Mouse (Mus musculus) layer of hippocampus, adult 9-10 months (tissue): ENCODE measurements around the gene Gm20388.
"Not testable (repeated sequence)": the region's sequence is repeated elsewhere in the genome, so short reads cannot be mapped to it uniquely, and the experiment has no call there.

Source experiments
- DNase-seq: peaks from one replicate; pipeline ENCODE4 v3.0.0; 2022; ENCODE audit warnings: low spot score

Gene Gm20388

DNA sequence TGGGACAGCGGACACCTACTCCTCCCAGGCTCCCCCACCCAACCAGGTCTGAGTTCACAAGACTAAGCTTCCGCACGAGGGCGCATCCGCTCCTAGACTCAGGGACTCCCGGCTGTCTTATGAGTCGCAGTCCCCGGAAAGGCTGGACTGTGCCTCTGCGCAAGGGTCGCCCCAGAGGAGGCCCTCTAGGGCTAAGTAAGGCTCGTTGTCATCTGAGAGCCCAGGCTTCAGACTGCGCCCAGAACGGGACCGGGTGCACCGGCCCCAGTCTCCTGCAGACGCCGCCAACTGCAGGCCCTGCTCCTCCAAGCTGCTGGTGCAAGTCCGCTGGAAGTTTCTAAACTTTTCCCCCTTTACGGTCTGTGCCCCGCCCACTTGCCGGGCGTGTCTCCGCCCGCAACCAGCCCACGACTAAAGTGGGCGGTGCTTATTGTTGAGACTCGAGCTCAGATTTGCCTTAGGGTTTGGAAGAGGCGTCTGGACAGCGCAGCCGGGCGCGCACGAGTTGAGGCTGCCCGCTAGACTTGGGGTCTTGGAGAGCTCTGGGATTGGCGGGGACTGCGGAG lies 1214.8 kb downstream of the Gm20388 start:
- DNase-seq = no peak

DNA sequence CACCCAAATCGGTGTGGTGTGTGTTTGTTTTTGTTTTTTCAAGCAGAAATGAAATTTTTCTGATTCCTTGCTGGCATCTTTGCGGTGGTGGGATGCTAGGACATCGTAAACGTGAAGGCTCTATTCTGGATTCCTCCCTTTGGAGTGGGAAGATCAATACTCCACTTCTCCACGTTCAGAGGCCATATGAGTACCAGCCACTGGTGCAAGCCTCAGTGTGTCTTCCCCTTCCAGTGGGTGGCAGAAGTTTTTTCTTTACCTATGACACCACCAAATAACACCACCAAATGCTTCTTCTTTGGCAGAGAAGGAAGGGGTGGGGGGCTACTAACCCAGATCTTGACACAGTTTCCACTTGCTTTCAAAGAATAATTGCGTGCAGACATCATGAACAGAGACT lies 1215.5 kb downstream of the Gm20388 start:
- no peak for DNase-seq

DNA sequence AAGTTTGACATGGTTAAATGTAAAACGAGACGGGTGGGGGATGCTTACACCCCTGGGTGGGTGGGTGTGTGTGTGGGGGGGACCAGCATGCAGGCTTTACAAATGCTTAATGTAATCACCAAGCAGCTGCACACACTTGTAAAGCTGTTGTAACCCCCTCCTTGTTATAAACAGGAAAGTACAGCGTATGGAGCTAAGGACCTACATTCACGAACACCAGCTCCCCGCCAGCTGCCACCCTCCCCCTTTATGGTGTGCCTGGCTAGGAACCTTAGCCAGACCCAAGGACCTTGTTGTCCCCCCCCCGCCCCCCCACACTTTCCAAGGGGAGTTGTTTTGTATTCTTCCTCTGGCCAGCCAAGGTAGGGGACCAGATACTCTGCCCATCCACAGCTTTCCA lies 1216.1 kb downstream of the Gm20388 start:
- no peak for DNase-seq

DNA sequence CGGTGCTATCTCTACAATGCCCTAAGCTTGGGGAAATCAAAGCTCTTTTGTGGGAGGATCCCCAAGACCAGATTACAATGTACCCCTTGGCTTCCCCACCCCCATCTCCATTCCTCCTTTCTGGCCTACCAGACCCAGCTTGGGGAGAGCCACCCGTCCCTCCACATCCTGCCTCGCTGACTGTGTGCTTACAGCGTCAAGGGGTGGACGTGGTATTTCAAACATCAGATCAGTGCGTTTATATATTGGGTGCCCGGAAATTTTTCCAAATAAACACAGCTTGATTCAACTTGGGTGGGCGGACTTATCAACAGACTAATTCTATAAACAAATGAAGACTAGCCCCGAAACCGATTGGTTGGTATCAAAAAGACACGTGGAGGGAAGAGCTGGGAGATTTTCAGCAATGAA lies 1216.7 kb downstream of the Gm20388 start:
- no peak for DNase-seq

DNA sequence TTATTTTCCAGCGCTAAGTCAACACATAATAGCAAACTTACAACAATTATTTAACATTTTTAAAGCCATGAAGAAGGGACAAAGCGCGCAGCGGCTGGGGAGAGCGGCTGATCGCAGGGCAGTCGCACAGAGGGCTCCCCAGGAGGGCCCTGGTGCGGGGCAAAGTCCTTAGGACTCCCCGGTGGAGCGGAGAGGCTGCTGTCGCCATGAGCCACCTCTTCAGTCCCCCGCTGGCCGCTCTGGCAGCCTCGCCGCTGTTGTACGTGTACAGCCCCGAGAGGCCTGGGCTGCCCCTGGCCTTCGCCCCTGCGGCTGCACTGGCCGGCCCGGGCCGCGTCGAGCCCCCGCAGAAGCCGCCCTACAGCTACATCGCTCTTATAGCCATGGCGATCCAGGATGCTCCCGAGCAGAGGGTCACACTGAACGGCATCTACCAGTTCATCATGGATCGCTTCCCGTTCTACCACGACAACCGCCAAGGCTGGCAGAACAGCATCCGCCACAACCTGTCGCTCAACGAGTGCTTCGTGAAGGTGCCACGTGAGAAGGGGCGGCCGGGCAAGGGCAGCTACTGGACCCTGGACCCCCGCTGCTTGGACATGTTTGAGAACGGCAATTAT lies 1217.2 kb downstream of the Gm20388 start, which contains the start of gene Foxl1:
Foxl1 (plus strand) TSS at position 185 of the 620 bp plus-strand sequence.
- no peak for DNase-seq

DNA sequence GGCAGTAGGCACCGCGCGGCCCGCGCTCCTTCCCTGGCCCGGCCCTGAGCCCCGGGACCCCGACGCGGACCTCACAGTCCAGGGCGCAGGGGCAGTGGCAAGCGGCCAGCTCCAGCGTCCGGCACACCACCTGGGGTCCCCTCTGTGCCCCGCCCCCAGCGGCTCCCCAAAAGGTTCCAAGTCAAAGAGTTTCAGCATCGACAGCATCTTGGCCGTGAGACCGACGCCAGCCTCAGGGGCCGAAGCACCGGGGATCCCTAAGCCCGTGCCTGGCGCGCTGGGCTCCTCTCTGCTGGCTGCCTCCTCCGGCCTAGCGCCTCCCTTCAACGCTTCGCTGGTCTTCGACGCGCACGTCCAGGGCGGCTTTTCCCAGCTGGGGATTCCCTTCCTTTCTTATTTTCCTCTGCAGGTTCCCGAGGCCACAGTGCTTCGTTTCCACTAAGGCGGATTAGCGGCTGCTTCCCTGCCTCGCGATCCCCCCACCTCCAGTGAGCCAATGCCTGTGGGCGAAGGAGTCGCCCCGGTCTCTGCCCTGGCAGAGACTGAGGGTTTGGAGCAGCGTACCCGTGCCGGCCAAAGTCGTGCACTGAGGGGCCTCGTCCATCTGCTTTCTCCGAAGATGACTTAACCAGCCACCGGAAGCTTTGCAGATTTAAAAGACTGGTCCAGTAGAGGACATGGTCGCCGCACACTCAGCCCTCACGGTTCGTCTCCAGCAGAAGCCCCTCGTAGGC lies 1218.1 kb downstream of the Gm20388 start:
- no peak for DNase-seq

DNA sequence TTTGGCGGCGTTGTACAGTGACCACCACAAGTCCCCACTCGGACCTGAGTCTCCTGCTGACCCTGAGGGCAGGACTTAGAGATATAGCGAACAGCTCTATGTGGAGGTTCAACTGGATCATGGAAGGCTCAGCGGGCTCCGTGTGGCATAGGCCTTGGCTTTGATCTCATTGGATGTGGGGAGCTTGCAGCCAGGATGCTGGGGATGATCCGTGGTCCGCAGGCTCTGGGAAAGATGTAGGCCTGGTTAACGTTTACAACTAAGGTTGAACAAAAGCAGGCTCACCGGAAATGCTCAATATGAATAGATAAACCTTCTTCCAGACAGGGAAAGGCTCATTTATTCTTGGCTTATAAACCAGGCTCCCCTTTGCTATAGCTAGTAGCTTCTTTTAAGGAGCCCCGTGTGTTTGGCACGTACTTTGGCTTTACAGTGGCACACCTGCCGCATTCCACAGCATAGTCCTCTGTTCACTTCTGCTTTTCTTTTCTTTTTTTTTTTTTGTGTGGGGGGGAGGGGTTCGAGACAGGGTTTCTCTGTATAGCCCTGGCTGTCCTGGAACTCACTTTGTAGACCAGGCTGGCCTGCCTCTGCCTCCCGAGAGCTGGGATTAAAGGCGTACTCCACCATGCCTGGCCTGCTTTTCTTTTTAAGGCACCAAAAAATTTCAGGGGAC lies 1218.8 kb downstream of the Gm20388 start:
- DNase-seq = no peak

DNA sequence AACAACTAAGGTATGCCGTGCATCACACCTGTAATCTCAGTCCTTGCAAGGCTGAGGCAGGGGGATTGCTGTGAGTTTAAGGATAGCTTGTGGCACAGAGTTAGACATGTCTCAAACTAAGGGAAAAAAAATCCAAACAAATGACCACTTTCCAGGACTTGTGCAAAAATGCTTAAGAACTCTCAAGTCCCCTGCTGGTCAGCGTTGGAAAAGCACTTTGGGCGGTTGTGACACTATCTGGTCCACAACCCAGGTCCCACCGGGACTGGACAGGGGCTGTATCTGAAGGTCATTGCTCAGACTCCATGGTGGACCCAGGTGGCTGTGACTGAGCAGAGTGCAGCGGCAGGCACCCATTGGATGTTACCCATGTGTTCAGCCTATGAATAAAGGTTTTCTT lies 1219.9 kb downstream of the Gm20388 start:
- DNase-seq = no peak

DNA sequence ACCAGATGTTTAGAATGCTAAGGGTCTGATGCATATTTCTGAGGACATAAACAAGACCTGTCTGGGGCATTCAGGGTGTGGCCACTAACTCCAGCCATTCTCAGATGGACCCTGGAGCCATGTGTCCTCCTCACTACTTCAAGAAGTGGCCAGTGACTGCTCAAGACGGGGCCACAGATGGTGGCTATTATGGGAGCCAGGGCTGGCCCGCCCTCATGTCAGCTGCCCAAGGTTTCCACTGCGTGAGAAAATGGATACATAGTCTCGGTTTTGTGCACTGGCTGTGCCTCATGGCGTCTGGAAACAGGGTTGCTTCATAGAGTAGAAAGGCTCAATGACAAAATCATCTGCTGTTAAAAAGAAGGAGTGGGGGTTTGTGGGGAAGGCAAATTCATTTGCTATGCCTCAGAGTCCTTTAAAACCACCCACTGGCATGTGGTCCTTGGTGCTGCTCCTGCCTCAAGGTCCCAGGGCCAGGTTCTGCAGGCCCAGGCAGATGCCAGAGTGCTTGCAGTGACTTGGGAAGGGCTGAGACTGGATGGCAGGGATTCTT lies 1222.4 kb downstream of the Gm20388 start:
- DNase-seq = no peak

DNA sequence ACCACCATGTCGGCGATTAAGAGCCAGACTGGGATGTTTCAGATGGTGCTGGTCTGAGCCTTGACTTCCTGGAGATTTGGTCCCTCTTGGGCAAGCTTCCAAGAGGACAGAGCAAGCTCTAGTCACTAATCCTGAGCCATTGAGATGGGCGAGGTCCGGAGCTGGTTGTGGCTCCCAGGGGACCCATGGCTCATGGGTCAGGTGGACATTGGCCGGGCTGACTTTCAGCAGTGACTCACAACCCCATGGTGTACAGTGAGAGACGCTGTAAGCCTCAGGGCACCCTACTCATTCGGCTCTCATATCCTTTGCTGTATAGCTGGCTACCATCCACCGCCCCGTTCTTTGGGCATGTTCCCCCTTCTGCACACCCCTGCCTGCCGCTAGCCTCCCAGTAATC lies 1223.5 kb downstream of the Gm20388 start:
- DNase-seq = no peak

DNA sequence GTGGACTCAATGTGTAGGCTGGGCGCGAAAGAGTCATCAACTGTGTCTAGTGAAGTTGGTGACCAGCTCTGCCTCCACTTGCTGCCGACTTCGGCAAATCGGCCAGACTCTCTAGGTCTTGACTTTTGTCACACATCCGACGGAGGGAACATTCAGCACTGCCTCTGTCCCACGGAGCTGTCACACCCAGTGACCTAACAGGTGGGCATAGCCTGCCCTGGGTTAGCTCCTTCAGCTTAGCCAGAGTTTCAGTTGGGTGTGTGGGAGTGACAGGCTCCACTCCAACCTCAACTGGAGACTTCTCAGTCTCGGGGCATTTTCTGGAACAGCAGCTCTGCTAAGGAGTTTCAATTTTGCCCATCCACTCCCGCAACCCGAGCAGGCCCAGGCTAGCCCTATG lies 1223.9 kb downstream of the Gm20388 start:
- DNase-seq = no peak

DNA sequence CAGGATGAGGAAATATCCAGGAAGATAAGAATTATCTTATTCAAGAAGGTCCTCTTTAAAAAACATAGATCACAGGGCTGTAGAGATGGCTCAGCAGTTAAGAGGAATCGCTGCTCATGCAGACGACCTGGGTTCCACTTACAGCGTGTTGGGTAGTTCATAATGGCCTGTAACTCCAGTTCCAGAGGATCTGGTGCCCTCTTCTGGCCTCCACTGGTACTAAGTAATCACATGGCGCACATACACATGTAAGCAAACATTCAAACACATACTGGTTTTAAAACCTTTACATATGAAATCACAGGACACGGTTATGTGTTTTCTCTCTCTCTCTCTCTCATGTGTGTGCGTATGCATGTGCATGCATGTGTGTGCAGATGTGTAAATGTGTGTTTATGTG lies 1226.2 kb downstream of the Gm20388 start:
- no peak for DNase-seq

DNA sequence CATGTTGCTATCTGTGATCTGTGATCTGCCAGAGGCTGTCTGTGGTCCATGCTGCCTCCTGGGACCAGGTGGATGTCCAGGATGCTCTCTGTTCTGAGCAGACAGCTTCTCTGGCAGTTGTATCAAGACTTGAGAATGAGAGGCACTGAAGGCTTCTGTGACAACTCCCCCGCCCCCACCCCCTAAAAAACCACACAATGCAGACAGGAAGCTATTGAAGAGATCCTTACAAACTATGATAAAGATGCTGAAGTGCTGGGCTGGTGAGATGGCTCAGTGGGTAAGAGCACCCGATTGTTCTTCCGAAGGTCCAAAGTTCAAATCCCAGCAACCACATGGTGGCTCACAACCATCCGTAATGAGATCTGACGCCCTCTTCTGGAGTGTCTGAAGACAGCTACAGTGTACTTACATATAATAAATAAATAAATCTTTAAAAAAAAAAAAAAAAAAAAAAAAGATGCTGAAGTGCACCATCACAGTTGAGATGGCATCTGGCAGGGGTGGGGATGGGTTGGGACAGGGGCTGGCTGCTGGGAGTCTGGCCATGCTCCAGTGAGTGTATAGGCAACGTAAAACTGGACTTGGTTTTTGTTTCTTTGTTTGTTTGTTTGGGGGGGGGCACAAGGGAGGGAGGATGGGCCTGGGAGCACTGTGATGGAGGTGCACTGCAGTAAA lies 1235.0 kb downstream of the Gm20388 start:
- DNase-seq = not testable (repeated sequence)

DNA sequence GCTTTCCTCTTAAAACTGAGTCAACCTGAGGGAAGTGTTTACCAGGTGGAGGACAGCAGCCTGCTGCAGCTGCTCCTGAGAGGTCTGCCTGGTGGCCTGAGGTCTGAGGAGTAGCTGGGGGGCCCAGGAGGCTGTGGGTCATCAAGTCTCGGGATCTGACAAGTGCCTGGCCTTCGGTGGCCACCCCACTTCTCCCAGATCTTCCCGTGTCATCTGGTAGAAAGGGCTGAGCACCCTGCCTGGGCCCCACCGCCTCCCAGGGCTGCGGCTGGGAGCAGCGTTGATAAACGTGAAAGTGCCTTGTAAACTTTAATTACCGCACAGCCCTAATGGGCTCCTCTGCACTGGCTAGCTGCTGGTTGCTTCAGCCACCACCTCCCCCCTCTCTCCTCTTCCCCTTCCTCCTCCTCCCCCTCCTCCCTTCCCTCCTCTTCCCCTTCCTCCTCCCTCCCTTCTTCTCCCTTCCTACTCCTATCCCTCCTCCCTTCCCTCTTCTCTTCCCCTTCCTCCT lies 1238.0 kb downstream of the Gm20388 start:
- no peak for DNase-seq

DNA sequence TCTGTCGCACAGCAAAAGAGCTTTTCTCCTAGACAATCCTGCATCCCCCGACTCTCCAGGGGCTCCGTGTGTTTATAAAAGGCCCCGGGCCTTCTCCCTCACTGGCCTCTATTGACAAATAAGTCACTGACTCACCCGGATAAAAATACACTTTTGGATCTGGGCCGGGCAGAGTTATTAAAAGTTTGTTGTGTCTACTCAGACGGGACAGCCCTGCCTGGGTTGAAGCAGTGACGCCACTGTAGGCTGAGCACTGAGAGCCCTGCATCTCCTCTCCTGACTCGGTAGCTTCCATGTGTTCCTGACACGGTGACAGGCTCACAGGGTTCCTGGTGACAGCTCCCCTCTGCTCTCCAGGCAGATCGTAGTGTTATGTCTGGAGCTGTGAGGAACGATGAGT lies 1241.8 kb downstream of the Gm20388 start:
- DNase-seq = no peak

DNA sequence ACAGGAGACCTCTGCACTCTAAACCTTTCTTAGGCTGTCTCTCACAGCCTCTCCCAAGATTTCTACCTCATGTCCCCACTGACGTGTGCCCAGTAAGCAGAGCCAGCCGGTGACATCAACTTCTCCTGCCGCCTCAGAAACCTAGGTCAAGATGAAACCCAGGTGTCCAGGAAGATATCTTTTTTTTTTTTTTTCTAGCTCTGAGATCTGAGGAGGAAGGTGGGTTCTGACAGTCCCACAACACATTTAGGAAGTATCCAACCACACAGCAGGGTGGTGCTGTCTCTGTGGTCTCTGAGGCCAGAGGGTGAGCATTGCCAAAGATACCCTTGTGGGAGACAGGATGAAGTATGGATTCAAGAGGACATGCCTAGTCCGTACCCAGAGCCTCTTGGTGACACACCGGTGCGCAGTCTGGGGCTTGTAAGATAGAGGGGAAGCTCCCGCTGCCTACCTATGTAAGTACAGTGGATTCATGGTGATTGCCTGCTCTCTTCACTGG lies 1246.4 kb downstream of the Gm20388 start:
- DNase-seq = no peak

DNA sequence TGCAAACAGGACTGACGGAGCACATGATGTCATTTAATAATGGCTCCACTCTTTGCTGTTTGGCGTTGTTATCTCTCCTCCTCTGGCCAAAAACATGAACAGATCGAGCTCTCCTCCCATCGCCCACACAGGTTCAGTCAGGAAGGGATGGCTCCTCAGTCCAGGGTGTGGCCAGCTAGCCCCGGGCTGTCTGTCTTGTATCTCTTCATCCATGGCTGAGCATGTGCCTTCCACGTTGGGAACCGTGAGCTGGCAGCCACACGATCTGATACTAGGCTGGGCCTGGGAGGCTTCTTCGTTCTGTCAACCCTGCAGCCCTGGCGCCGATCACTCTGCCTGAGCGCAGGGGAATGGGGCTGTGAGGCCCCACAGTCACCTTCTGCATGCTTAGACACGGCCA lies 1248.2 kb downstream of the Gm20388 start:
- no peak for DNase-seq

DNA sequence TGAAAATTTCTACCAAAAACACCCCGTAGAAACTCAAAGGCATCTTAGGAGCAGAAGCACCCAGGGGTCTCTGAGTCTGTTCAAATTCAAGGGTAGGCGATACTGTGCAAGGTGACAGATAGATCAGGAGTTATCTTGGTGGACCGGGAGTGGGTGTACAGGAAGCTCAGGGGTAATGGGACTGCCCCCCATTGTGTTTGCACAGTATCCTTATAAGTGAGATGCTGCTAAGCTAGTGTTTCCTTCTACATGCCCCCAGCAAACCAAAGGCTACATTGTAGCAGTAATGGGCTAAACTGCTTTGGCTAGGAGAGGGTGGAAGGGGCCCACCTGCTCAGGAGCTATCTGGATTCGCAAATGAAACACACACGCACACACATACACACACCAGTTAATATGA lies 1250.8 kb downstream of the Gm20388 start:
- no peak for DNase-seq

DNA sequence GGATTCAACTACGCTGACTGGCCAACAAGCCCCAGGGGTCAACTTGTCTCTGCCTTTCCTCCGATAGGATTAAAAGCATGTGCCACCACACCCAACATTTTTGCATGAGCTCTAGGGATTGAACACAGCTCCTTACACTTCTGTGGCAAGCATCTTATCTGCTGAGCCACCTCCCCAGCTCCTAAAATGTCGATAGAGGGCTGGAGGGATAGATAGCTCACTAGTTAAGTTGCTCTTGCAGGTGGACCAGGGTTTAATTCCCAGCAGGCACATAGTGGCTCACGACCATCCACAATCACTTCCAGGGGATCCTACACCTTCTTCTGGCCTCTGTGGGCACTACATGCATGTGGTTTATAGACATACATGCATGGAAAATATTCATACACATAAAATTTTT lies 1251.8 kb downstream of the Gm20388 start:
- no peak for DNase-seq

DNA sequence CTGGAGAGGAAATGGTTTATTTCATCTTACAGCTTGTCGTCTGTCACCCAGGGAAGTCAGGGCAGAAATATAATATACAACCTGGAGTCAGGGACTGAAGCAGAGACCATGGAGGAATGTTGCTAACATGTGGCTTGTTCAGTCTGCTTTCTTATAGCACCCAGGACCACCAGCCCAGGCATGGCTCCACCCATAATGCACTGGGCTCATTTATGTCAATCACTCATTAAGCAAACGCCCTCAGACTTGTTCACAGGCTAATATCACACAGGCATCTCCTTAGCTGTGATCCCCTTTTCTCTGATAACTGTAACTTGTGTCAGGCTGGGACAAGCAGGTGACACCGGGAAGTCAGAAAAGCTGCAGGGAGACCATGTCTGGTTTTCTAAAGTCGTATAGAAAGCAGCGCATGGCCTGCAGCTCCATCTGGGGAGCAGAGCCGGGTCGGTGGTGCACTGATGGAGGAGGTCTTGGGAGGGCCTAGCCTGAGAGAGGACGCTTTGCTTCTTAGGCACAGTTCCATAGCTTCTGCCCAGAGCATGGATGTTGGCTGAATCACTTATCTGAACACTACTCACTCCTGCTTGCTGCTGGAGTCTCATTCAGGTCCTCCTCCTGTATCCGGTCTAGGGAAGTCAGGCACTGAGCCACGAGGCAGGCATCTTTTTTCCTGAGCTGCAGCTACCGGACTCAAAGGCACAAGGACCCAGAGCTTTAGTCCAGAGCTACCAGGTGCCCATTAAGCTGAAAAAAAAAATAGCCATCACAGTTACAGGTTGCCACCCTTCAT lies 1252.5 kb downstream of the Gm20388 start:
- no peak for DNase-seq

DNA sequence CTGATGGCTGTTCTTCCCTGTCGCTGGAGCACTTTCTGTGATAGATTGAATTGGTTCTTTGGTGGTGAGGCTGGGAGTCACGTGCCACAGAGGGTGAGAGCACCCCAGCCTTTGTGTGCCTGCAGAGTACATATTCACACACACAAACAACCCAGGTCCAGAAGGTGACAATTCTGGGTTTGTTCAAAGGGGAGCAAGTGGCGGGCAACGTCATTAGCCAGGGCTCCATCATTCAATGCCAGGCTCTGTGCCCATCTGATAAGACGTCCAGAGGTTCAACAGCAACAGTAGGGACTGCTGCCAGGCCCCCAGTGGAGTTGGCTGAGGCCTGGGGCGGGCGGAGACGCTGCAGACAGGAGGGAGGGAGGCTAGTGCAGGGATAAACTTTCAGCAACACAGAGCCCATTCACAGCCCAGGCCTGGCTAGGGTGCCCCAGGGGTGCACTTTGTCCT lies 1253.4 kb downstream of the Gm20388 start:
- DNase-seq = no peak
